Mouse (Mus musculus) right cerebral cortex, adult 18-20 months (tissue): ENCODE measurements around the gene Man2b1.
"Not testable (repeated sequence)": the region's sequence is repeated elsewhere in the genome, so short reads cannot be mapped to it uniquely, and the experiment has no call there.

Experiments used
- DNase-seq: peaks from one replicate; pipeline ENCODE4 v3.0.0; 2022; ENCODE audit warnings: mixed read lengths

Gene Man2b1

DNA sequence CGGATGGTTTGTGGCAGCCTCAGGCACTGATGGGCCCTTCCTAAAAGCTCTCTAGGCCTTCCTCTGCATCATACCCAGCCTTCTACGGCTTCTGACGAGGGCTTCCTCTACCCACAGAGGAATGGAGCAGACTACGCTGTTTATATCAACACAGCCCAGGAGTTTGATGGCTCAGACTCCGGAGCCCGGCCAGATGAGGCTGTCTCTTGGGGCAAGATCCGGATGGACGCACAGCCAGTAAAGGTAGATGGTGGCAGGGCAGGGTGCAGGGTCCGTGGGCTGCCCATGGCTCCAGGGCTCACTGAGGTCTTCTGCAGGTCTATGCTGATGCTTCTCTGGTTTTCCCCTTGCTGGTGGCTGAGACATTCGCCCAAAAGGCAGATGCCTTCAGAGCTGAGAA is 8.5 kb upstream of the Man2b1 start:
- no peak for DNase-seq

- no peak for DNase-seq
Measured at GRCm38 (mm10) chr8:85076001-85076400, 7.1 kb upstream of the Man2b1 start.

- DNase-seq: peak; percentile 85
Measured at GRCm38 (mm10) chr8:85076993-85077392, 6.1 kb upstream of the Man2b1 start.

DNA sequence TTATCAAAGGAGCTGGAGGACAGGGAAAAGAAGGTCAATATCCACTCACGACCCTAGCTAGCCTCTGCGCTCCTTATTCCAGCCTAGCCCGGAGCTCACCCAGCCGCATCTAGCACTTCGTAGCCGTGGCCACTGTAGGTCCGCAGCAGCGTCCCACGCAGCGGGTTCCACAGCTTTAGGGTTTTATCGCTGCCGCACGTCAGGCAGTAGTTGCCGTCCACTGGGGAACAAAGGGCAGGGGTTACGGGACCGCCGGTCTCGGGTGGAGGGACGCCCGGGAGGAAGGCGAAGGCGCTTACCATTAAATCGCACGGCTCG is 2.9 kb upstream of the Man2b1 start:
- no peak for DNase-seq

DNA sequence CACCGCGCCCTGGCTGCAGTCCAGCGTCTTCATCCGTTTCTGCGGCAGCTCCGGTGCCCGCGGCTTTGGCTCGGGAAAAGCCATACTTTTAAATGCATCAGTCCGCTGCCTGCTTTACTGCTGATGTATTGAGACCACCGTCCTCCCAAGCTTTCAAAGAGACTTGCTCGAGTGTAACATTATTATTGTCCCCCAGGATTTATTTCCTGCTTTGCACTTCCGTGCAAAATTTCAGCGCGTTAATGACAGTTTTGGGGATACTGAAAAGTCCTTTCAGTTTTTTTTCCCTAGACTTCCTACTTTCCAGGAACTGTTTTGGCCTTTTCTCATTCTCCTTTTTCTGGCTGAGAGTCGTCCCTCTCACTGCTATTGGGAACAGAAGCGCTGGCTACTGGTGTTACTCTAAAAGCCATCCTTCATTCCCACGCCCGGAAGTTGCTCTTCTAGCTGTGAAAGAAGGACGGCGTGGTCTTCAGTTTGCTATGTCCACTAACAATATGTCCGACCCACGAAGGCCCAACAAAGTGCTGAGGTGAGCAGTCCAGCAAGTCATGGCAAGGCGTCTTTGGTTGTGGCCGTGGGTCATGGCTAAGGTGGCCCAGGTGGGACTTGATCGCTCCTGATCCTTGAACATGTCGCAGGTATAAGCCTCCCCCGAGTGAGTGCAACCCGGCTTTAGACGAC is 2.4 kb upstream of the Man2b1 start, which contains the start of gene Wdr83os:
Gene Wdr83os, plus strand, starts transcription at position 209 of the 684 bp plus-strand sequence.
- DNase-seq: peak; percentile 45

- no peak for DNase-seq
Measured at GRCm38 (mm10) chr8:85081216-85081555, 1.9 kb upstream of the Man2b1 start, which contains the start of gene Wdr83. TSS of gene Wdr83 (minus strand) at chr8:85081306.

DNA sequence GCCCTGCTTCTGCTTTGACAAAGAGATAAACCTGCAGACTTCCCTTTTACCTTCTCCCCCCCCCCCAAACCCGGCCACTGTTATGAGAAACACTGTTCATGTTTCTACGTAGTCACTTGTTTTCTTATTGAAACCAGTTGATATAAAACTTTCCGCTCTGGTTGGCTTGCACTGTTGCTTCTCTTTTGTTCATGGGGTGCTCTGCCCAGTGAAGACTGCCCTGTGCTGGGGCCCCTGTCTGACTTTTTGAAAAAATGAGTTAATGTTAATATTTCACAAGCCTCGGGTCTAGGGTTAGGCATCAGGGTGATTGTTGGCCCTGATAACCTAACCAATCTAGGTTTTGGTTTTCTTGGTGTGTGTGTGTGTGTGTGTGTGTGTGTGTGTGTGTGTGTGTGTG is 901 bp upstream of the Man2b1 start:
- not testable (repeated sequence) for DNase-seq

GRCm38 (mm10) chr8:85084633-85085032 is 1.6 kb downstream of the Man2b1 start:
- no peak for DNase-seq

- no peak for DNase-seq
Measured at GRCm38 (mm10) chr8:85086238-85086637, 3.2 kb downstream of the Man2b1 start.

- no peak for DNase-seq
Measured at GRCm38 (mm10) chr8:85088771-85089170, 5.7 kb downstream of the Man2b1 start.

DNA sequence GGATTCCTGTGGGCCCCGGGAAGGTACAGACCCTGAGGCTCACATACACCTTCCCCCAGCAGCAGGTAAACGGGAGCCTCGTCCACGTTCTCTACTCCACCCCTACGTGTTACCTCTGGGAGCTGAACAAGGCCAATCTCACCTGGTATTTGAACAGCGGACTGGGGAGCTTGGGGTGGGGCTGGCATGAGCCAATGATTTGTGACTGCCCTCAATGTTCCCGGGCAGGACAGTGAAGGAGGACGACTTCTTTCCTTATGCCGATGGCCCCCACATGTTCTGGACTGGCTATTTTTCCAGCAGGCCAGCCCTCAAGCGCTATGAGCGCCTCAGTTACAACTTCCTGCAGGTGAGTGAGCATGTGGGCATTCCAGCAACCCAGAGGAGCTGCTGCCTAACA is 7.8 kb downstream of the Man2b1 start:
- DNase-seq: no peak

GRCm38 (mm10) chr8:85091526-85092090 is 8.5 kb downstream of the Man2b1 start:
- DNase-seq: no peak

DNA sequence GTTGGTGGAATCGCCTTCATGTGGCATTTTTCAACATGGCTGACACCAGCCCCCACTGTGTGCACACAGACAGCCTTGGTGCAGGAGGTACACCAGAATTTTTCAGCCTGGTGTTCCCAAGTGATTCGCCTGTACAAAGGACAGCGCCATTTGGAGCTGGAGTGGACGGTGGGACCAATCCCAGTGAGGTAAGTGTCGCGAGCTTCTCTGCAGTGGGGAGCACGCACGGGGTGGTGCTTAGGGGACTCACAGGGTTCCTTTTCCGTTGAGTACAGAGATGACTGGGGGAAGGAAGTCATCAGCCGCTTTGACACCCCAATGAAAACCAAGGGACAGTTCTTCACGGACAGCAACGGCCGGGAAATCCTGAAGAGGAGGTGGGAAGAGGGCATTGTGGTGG is 12.0 kb downstream of the Man2b1 start:
- DNase-seq: no peak

DNA sequence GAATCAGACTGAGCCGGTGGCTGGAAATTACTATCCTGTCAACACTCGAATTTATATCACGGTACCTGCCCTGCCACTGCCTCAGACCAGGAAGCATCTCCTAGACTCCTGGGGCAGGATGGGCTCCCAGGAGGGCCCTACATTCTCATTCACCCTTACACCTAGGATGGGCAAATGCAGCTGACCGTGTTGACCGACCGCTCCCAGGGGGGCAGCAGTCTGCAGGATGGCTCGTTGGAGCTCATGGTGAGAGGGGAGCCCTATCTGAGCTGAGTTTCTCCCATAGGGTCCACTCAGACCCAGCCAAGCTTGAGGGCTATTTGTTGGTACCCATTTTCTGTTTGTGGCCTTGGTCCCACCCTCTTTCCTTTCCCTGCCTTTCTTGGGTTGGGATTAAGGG is 12.5 kb downstream of the Man2b1 start:
- no peak for DNase-seq

GRCm38 (mm10) chr8:85096196-85096595 is 13.1 kb downstream of the Man2b1 start:
- no peak for DNase-seq

DNA sequence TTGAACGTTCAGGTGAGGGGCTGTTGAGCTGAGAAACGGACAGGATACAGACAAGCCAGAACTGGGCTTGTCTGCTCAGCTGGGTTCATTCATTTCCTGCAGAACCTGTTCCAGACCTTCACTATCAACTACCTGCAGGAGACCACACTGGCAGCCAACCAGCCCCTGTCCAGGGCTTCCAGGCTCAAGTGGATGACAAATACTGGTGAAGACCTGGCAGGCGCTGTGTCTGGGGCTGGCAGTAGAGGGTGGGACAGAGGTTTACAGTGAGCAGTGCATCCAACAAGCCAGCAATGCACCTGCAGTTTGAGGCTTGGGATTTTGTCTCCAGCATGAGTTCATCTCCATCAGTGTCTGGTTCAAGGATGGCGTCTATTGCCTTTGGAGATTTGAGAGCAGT is 13.8 kb downstream of the Man2b1 start:
- DNase-seq: no peak

- no peak for DNase-seq
Measured at GRCm38 (mm10) chr8:85100076-85100665, 17.1 kb downstream of the Man2b1 start.

DNA sequence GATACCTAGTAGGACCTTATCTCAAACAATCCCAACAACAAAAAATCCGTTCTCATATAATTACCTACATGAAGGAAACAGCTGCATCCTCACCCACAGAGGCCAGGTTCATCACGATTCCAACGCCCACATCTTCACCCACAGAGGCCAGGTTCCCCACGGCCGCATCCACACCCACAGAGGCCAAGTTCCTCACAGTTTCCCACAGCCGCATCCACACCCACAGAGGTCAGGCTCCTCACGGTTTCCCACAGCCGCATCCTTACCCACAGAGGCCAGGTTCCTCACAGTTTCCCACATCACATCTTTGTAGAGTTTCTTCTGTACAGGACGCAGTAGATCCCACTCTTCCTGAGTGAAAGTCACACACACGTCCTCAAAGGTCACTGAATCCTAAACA is 30.2 kb downstream of the Man2b1 start:
- no peak for DNase-seq

GRCm38 (mm10) chr8:85115501-85115900 is 32.4 kb downstream of the Man2b1 start:
- no peak for DNase-seq

GRCm38 (mm10) chr8:85116984-85117383 is 33.9 kb downstream of the Man2b1 start:
- no peak for DNase-seq

GRCm38 (mm10) chr8:85119052-85119981 is 36.2 kb downstream of the Man2b1 start:
- DNase-seq: peak; percentile 87

DNA sequence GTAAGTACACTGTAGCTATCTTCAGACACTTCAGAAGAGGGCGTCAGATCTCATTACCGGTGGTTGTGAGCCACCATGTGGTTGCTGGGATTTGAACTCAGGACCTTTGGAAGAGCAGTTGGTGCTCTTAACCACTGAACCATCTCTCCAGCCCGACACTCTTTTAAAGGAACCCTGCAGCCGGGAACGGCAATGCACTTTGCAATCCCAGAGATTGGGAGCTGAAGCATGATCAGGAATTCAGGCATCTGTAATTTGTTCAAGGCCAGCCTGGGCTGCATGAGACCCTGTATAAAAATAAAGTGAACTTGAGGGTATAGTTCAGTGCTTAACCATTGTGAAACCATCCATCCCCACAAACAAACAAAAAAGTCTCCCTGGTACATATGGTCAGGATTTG is 37.2 kb downstream of the Man2b1 start:
- not testable (repeated sequence) for DNase-seq

- DNase-seq: no peak
Measured at GRCm38 (mm10) chr8:85122995-85123394, 39.9 kb downstream of the Man2b1 start, which contains the start of gene Zfp791. TSS of gene Zfp791 (minus strand) at chr8:85123095.
